Mouse (Mus musculus): Measurements from ENCODE around the gene Gm49393. TPM values are rescaled to one million over a fixed set of nuclear protein-coding genes. Genes with fewer than 3 reads are reported as not detected.

Gm49393 gene
- polyA plus RNA-seq, 1 experiment: not detected

DNA sequence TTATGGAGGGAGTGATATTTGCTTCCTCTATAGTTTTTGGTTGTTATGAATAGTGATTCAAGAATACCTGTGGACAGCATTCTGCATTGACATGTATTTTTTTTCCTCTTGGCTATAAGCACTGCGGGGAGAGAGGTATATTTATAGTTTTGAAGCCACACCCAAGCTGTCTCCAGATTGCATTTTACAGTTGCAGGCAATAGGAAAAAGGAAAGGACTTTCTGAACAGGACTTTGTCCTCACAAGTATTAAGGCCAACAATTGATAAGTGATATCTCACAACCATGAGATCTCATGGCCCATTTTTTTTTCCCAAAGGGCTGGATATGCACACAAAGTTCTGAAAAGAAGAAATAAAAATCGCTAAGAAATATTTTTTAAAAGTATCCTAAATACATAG is 125.7 kb downstream of the Gm49393 start:
- DNase-seq (ENCODE audit: low read depth): no peak

Other genes starting within 250 kb of the Gm49393 start
- not detected in 2 replicates for gene BC051665, start 149.2 kb downstream of the Gm49393 start, polyA plus RNA-seq (2012; rRNA removed)
- not detected in 2 replicates for gene Ctsll3, start 132.7 kb downstream of the Gm49393 start, polyA plus RNA-seq (2012; rRNA removed)
- 0.27 and 0.59 TPM in 2 replicates for gene 4930486L24Rik, start 71.1 kb downstream of the Gm49393 start, polyA plus RNA-seq (2012; rRNA removed)
- 0.20 and 0.23 TPM in 2 replicates for gene Gm49392, start 38.7 kb downstream of the Gm49393 start, polyA plus RNA-seq (2012; rRNA removed)
- gene Ctla2b, start 38.1 kb downstream of the Gm49393 start, polyA plus RNA-seq (2012; rRNA removed): 2.3 and 2.5 TPM in 2 replicates
- gene Tpbpb, start 30.7 kb downstream of the Gm49393 start, polyA plus RNA-seq (2012; rRNA removed): not detected in 2 replicates
- 2.0 and 2.4 TPM in 2 replicates for gene Gm49391, start 981 bp upstream of the Gm49393 start, polyA plus RNA-seq (2012; rRNA removed)
- 12.2 and 18.5 TPM in 2 replicates for gene Ctla2a, start 1.0 kb upstream of the Gm49393 start, polyA plus RNA-seq (2012; rRNA removed)
- gene Tpbpa, start 6.4 kb upstream of the Gm49393 start, polyA plus RNA-seq (2012; rRNA removed): not detected in 2 replicates
- gene Ctsj, start 70.4 kb upstream of the Gm49393 start, polyA plus RNA-seq (2012; rRNA removed): not detected in 2 replicates
- gene Ctsq, start 105.0 kb upstream of the Gm49393 start, polyA plus RNA-seq (2012; rRNA removed): not detected in 2 replicates
- not detected in 2 replicates for gene Ctsr, start 228.7 kb upstream of the Gm49393 start, polyA plus RNA-seq (2012; rRNA removed)